Mouse (Mus musculus) bone marrow macrophage, adult 2 months (primary cell): ENCODE data around the gene Mnt.

Source experiments
- CTCF ChIP-seq: IDR thresholded peaks from 2 replicates; pipeline ENCODE4 v1.5.1; 2012; ENCODE audit warnings: low read depth, mild to moderate bottlenecking, low read length, moderate library complexity
- POLR2A ChIP-seq: IDR thresholded peaks from 2 replicates; pipeline ENCODE4 v1.6.1; 2012; ENCODE audit warnings: mild to moderate bottlenecking, low read depth, low read length, borderline replicate concordance

DNA sequence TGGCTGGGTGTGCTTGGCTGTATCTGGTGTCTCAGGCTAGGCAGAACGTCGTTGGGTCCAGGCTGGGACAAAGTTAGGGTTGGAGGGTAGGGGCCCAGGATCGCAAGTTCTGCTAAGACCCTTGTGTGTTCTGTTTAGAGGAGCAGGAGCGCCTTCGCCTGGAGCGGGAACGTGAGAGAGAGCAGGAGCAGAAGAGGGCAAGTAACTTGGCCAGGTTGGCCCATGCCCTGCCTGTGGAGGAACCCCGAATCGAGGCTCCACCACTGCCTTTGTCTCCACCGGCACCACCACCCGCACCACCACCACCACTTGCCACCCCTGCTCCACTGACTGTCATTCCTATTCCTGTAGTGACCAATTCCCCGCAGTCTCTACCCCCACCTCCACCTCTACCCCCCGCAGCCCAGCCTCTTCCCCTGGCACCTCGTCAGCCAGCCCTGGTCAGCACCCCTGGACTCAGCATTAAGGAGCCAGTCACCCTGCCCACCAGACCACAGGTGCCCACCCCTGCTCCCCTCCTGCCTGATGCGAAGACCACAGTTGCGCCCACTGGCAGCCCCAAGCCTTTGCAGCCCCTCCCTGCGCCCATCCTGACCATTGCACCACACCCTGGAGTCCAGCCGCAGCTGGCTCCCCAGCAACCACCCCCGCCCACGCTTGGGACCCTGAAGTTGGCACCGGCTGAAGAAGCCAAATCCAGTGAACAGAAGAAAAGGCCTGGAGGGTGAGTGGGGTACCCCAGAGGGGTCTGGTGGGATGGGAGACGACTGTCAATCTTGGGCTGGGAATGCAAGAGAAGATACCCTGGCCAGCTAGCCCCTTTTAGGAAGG, 5.7 kb downstream of the Mnt start:
- no peak for TF ChIP-seq POLR2A
- no peak for TF ChIP-seq CTCF
